Mouse (Mus musculus) kidney, postnatal 0 days (tissue): ENCODE measurements around the gene Rrp7a. TPM values are rescaled to one million over a fixed set of nuclear protein-coding genes. Genes with fewer than 3 reads are reported as not detected.

ENCODE experiments used
- ATAC-seq: fragments of 200-750 bp; cut with Nextera tagmentation; replicated peaks from 2 replicates; pipeline ENCODE4 v1.8.0; 2017; ENCODE audit warnings: low read depth, moderate number of reproducible peaks, moderate TSS enrichment, moderate library complexity; ENCODE audit not compliant: low FRiP score
- DNase-seq: peaks from one replicate; pipeline ENCODE4 v3.0.0-alpha.2; 2016; ENCODE audit warnings: low spot score
- H3K27ac ChIP-seq: fragments of 300-500 bp; sonication (generic); 2 replicates; pipeline ENCODE4 v1.5.1; 2014; ENCODE audit warnings: mild to moderate bottlenecking
- H3K27me3 ChIP-seq: fragments of 300-500 bp; sonication (generic); 2 replicates; pipeline ENCODE4 v1.6.1; 2014; ENCODE audit warnings: low read length, mixed read lengths; ENCODE audit not compliant: insufficient read depth
- H3K36me3 ChIP-seq: fragments of 300-500 bp; sonication (generic); 2 replicates; pipeline ENCODE4 v1.6.1; 2014; ENCODE audit warnings: low read length, mixed read lengths; ENCODE audit not compliant: insufficient read depth
- H3K4me1 ChIP-seq: fragments of 300-500 bp; sonication (generic); replicated peaks from 2 replicates; pipeline ENCODE4 v1.6.1; 2014; ENCODE audit warnings: antibody characterized with exemption, low read length, mixed read lengths; ENCODE audit not compliant: insufficient read depth
- H3K4me2 ChIP-seq: fragments of 300-500 bp; sonication (generic); 2 replicates; pipeline ENCODE4 v1.6.1; 2014; ENCODE audit warnings: mild to moderate bottlenecking, low read length, moderate library complexity, mixed read lengths
- H3K4me3 ChIP-seq: fragments of 300-500 bp; sonication (generic); replicated peaks from 2 replicates; pipeline ENCODE4 v1.5.1; 2014; ENCODE audit warnings: low read depth, low read length
- H3K9ac ChIP-seq: fragments of 300-500 bp; sonication (generic); 2 replicates; pipeline ENCODE4 v1.6.1; 2014; ENCODE audit warnings: low read depth, low read length
- H3K9me3 ChIP-seq: fragments of 300-500 bp; sonication (generic); replicated peaks from 2 replicates; pipeline ENCODE4 v1.6.1; 2016; ENCODE audit warnings: low read length, inconsistent platforms, mixed read lengths
- CTCF ChIP-seq: IDR thresholded peaks from 2 replicates; pipeline ENCODE4 v1.5.1; 2016; ENCODE audit warnings: antibody characterized with exemption, low read depth, mild to moderate bottlenecking, moderate library complexity
- WGBS: fragments of 180-500 bp; shearing (Covaris S2); extraction: QIAGEN DNeasy Blood & Tissue Kit; methylation state at CpG from one replicate; pipeline ENCODE4 v1.1.7; 2014; 5-methylcytosine and 5-hydroxymethylcytosine counted together
- polyA plus RNA-seq: library from polyadenylated mRNA; unstranded; fragments of >200 nt; fragmentation: Nextera tagmentation; extraction: Ambion mirVana; gene quantifications from 2 replicates; pipeline ENCODE4 v1.2.1, GENCODE M21; 2015

Gene Rrp7a
- 52.9 and 56.2 TPM in 2 replicates for polyA plus RNA-seq

- peaks cover 32% of the 10 kb centered on the region for H3K36me3 ChIP-seq
- no peaks in the 10 kb centered on the region for H3K9me3 ChIP-seq
- H3K27ac ChIP-seq = peak within 1 kb of the TSS; percentile 82
- DNase-seq (peak; percentile 93), ATAC-seq (peak; percentile 89)
- no peaks in the 10 kb centered on the region for H3K27me3 ChIP-seq
- 9% methylated on average over 32 of the region's 32 CpGs for WGBS
- peak within 1 kb of the TSS; percentile 91 for H3K4me3 ChIP-seq
- peak within 1 kb of the TSS; percentile 63 for H3K9ac ChIP-seq
- TF ChIP-seq CTCF = no peak
- H3K4me1 ChIP-seq = peaks cover 4% of the 10 kb centered on the region; the same call in 1 of the 2 replicates
- H3K4me2 ChIP-seq = peak within 1 kb of the TSS; percentile 84
Measured at GRCm38 (mm10) chr15:83122566-83123145, at the start of gene Rrp7a. Gene Rrp7a, minus strand, starts transcription at chr15:83122801.

DNA sequence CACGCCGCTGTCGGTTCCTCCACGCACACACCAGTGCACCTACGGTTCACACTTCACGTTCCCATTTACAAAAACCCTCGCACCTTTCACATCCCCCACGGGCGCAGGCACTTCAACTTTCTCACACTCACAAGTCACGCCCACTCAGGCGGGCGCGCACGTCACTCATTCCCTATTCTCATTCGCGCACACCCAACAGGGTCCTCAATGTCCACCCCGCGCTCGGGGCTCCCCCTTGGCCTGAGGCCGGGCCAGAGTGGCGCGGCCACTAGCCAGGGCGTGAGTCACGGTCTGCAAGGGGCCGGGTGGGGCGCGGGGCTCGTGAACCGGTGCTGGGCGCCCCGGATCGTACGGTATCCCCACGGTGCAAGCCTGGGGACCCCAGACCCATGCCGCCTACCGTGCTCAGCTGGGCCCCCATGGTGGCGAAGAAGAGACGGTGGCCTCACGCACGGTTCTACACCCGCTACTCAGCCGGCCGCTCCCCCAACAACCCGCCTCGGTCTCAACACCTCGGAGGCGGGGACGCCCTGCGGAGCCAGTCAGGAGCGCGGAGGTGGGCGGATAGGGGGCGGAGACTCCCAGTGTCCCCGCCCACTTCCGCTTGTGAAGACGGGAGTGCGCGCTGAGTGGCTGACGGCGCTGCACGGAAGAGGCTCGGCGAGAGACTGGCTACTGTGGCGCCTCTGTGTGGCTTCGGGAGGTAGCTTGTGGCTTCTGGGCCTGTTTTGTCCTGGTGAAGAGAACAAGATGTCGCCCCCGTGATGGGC lies 49.3 kb upstream of the Rrp7a start:
- Histone ChIP-seq H3K4me1 (peaks cover 41% of the 10 kb centered on the region), H3K4me2 (peak overlapping the region; percentile 95), H3K4me3 (peak overlapping the region; percentile 79), H3K9ac (peak overlapping the region; percentile 84), H3K9me3 (no peaks in the 10 kb centered on the region), H3K27me3 (no peaks in the 10 kb centered on the region), H3K36me3 (no peaks in the 10 kb centered on the region), H3K27ac (peak overlapping the region; percentile 93)
- DNase-seq = peak; percentile 97
- peak; percentile 93 for ATAC-seq
- peak; percentile 59 for TF ChIP-seq CTCF
- WGBS = under 1% methylated on average over 67 of the region's 67 CpGs

- peak; percentile 47 for DNase-seq
- WGBS = 35% methylated on average over 8 of the region's 8 CpGs
- Histone ChIP-seq H3K4me3 (peak overlapping the region; percentile 79), H3K9ac (peak overlapping the region; percentile 84), H3K27me3 (no peaks in the 10 kb centered on the region), H3K9me3 (no peaks in the 10 kb centered on the region), H3K36me3 (no peaks in the 10 kb centered on the region), H3K27ac (peak overlapping the region; percentile 93; the same call in 1 of the 2 replicates), H3K4me1 (peaks cover 49% of the 10 kb centered on the region), H3K4me2 (peak overlapping the region; percentile 95)
- no peak for TF ChIP-seq CTCF
- ATAC-seq = no peak
Measured at GRCm38 (mm10) chr15:83170956-83171659, 48.5 kb upstream of the Rrp7a start.

- H3K4me3 ChIP-seq = no peak overlapping the region
- DNase-seq = peak; percentile 53
- no peak for ATAC-seq
Measured at GRCm38 (mm10) chr15:83169772-83170722, 47.4 kb upstream of the Rrp7a start.

DNA sequence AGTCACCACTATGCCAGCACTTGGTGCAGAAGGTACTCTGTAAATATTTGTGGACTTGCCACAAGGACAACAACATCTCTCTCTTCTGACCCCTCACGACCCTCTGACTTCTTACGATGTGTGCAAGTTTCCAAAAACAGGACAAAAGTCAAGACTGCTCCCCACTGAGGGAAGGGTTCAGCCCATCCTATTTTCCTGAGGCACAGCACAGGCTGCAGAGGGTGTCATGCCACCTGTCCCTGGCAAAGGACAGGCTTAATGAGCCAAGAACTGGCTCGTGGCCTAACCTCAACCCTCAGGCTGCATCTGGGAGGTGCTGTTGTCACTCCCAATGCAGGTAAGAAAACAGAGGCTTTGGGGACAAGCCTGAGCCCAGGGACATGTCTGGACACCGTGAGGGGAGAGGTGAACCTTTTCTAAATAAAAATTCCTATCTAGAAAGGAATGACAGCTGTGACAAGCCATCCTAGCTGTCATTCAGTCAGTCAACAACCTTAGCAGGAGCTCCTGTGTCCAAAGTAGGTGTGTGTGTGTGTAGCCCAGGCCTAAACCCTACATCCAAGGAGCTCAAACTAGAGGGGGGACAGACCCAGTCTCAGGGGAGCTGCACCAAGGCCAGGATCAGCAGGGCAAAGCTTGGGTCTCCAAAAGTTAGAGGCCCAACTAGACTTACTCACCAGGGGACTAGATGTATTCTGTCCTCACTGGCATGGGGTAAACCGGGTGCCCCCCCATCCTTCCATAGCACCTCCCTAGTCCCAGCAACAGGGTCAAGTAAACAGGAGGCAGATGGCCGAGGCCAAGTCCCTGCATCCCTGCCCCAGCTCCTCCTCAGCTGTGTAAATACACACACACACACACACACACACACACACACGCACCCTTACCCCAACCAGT lies 46.5 kb upstream of the Rrp7a start:
- Histone ChIP-seq H3K36me3 (no peaks in the 10 kb centered on the region), H3K4me3 (no peak overlapping the region), H3K4me1 (peaks cover 49% of the 10 kb centered on the region), H3K27me3 (no peaks in the 10 kb centered on the region), H3K27ac (no peak overlapping the region), H3K4me2 (peak overlapping the region; percentile 30; the same call in 1 of the 2 replicates), H3K9ac (0 out of 2 replicates have a peak overlapping the region, but pooled peaks have one; percentile 6), H3K9me3 (no peaks in the 10 kb centered on the region)
- WGBS = 51% methylated on average over 7 of the region's 7 CpGs
- ATAC-seq (no peak), DNase-seq (peak; percentile 10)
- no peak for TF ChIP-seq CTCF

More at GRCm38 (mm10) chr15:83169772-83170722, 47.4 kb upstream of the Rrp7a start:
- Histone ChIP-seq H3K27me3 (no peaks in the 10 kb centered on the region), H3K4me1 (peaks cover 49% of the 10 kb centered on the region), H3K9ac (peak overlapping the region; percentile 44), H3K9me3 (no peaks in the 10 kb centered on the region), H3K27ac (peak overlapping the region; percentile 47; the same call in 1 of the 2 replicates), H3K4me2 (peak overlapping the region; percentile 95), H3K36me3 (no peaks in the 10 kb centered on the region)
- no peak for TF ChIP-seq CTCF
- WGBS = 61% methylated on average over 8 of the region's 8 CpGs
